Mouse (Mus musculus): ENCODE data around the gene Evx2. TPM values are rescaled to one million over a fixed set of nuclear protein-coding genes. Genes with fewer than 3 reads are reported as not detected.

Evx2 gene
- polyA plus RNA-seq (2015; fragmentation: Nextera tagmentation; extraction: Ambion mirVana): not detected in 2 replicates

- no peaks in the 10 kb centered on the region for H3K9me3 ChIP-seq (replicated peaks)
- H3K4me1 ChIP-seq: peaks cover 40% of the 10 kb centered on the region
- H3K4me2 ChIP-seq: 0 out of 2 replicates have a peak within 1 kb of the TSS, but pooled peaks have one; percentile 12
- WGBS: 1% methylated on average over 28 of the region's 28 CpGs
- H3K27me3 ChIP-seq: peaks cover 99% of the 10 kb centered on the region
- no peaks in the 10 kb centered on the region for H3K36me3 ChIP-seq
- H3K9ac ChIP-seq: no peak within 1 kb of the TSS
- no peak for ATAC-seq (replicated peaks; ENCODE audit: low FRiP score)
- no peak within 1 kb of the TSS for H3K27ac ChIP-seq
- H3K4me3 ChIP-seq (replicated peaks): no peak within 1 kb of the TSS
Observed at GRCm38 (mm10) chr2:74659507-74660005, at the start of gene Evx2. TSS of gene Evx2 (minus strand) at chr2:74659557.

GRCm38 (mm10) chr2:74708676-74709075 lies 49.3 kb upstream of the Evx2 start:
- peak overlapping the region; percentile 35 for H3K9ac ChIP-seq
- no peak for ATAC-seq (replicated peaks; ENCODE audit: low FRiP score)
- H3K9me3 ChIP-seq (replicated peaks): no peaks in the 10 kb centered on the region
- H3K36me3 ChIP-seq: no peaks in the 10 kb centered on the region
- peak overlapping the region; percentile 64 for H3K27ac ChIP-seq
- H3K4me2 ChIP-seq: peak overlapping the region; percentile 75
- peaks cover 40% of the 10 kb centered on the region for H3K4me1 ChIP-seq
- 30% methylated on average over 4 of the region's 4 CpGs for WGBS
- no peaks in the 10 kb centered on the region for H3K27me3 ChIP-seq
- H3K4me3 ChIP-seq (replicated peaks): peak overlapping the region; percentile 79

GRCm38 (mm10) chr2:74707599-74707998 lies 48.2 kb upstream of the Evx2 start:
- Histone ChIP-seq H3K4me3 (replicated peaks) (peak overlapping the region; percentile 79), H3K9ac (peak overlapping the region; percentile 35), H3K4me1 (peaks cover 48% of the 10 kb centered on the region), H3K4me2 (peak overlapping the region; percentile 75), H3K27ac (peak overlapping the region; percentile 64), H3K36me3 (no peaks in the 10 kb centered on the region), H3K9me3 (replicated peaks) (no peaks in the 10 kb centered on the region), H3K27me3 (no peaks in the 10 kb centered on the region)
- ATAC-seq (replicated peaks; ENCODE audit: low FRiP score): no peak
- WGBS: 9% methylated on average over 7 of the region's 7 CpGs

DNA sequence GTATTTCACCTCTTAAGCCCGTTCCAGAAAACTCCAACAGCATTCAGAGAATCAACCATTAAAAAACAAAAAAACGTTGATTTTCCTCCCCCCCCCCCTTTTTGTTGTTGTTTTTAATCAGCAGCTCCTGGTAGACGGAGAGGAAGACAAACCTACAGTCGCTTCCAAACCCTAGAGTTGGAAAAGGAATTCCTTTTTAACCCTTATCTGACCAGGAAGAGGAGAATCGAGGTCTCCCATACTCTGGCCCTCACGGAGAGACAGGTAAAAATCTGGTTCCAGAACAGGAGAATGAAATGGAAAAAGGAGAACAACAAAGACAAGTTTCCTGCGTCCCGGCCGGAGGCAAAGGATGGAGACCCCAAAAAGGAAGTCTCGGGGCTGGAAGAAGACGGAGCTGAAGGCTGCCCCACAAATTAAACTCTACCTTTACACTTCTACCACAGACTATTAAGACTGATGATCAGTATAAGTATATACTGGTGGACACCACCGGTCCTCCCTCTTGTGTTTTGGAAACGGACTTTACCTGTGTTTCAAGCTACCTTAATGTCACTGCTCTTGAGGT lies 47.1 kb upstream of the Evx2 start:
- WGBS: 2% methylated on average over 13 of the region's 13 CpGs

GRCm38 (mm10) chr2:74705467-74706089 lies 46.2 kb upstream of the Evx2 start:
- peak; percentile 38; the same call in 1 of the 2 replicates for ATAC-seq (replicated peaks; ENCODE audit: low FRiP score)

More for the DNA sequence above, 47.1 kb upstream of the Evx2 start:
- no peaks in the 10 kb centered on the region for H3K36me3 ChIP-seq
- no peak for ATAC-seq (replicated peaks; ENCODE audit: low FRiP score)
- H3K4me1 ChIP-seq: peaks cover 51% of the 10 kb centered on the region
- peak overlapping the region; percentile 100 for H3K27ac ChIP-seq
- H3K4me2 ChIP-seq: peak overlapping the region; percentile 75
- H3K27me3 ChIP-seq: no peaks in the 10 kb centered on the region
- H3K4me3 ChIP-seq (replicated peaks): peak overlapping the region; percentile 79
- H3K9me3 ChIP-seq (replicated peaks): no peaks in the 10 kb centered on the region
- peak overlapping the region; percentile 95 for H3K9ac ChIP-seq

GRCm38 (mm10) chr2:74704999-74705466 lies 45.7 kb upstream of the Evx2 start:
- Histone ChIP-seq H3K4me1 (peaks cover 54% of the 10 kb centered on the region), H3K36me3 (no peaks in the 10 kb centered on the region), H3K4me2 (peak overlapping the region; percentile 75), H3K27ac (peak overlapping the region; percentile 100), H3K9ac (peak overlapping the region; percentile 95), H3K4me3 (replicated peaks) (peak overlapping the region; percentile 79), H3K9me3 (replicated peaks) (no peaks in the 10 kb centered on the region), H3K27me3 (0 out of 2 replicates have a peak, but pooled peaks cover 7% of the 10 kb centered on the region)
- ATAC-seq (replicated peaks; ENCODE audit: low FRiP score): peak; percentile 43
- WGBS: under 1% methylated on average over 39 of the region's 66 CpGs

More at GRCm38 (mm10) chr2:74705467-74706089, 46.2 kb upstream of the Evx2 start:
- Histone ChIP-seq H3K4me1 (peaks cover 54% of the 10 kb centered on the region), H3K36me3 (no peaks in the 10 kb centered on the region), H3K9me3 (replicated peaks) (no peaks in the 10 kb centered on the region), H3K9ac (peak overlapping the region; percentile 95), H3K4me2 (peak overlapping the region; percentile 75), H3K27me3 (0 out of 2 replicates have a peak, but pooled peaks cover 1% of the 10 kb centered on the region), H3K4me3 (replicated peaks) (peak overlapping the region; percentile 79), H3K27ac (peak overlapping the region; percentile 100)
- WGBS: under 1% methylated on average over 60 of the region's 85 CpGs

- no peaks in the 10 kb centered on the region for H3K36me3 ChIP-seq
- no peaks in the 10 kb centered on the region for H3K9me3 ChIP-seq (replicated peaks)
- H3K27ac ChIP-seq: peak within 1 kb of the TSS; percentile 100
- H3K4me1 ChIP-seq: peaks cover 54% of the 10 kb centered on the region
- under 1% methylated on average over 36 of the region's 52 CpGs for WGBS
- peak within 1 kb of the TSS; percentile 79 for H3K4me3 ChIP-seq (replicated peaks)
- peak; percentile 73 for ATAC-seq (replicated peaks; ENCODE audit: low FRiP score)
- peak within 1 kb of the TSS; percentile 75 for H3K4me2 ChIP-seq
- H3K9ac ChIP-seq: peak within 1 kb of the TSS; percentile 95
- 0 out of 2 replicates have a peak, but pooled peaks cover 7% of the 10 kb centered on the region for H3K27me3 ChIP-seq
Observed at GRCm38 (mm10) chr2:74704393-74704998, 45.1 kb upstream of the Evx2 start, which contains the start of gene Hoxd8. TSS of gene Hoxd8 (plus strand) at chr2:74704615.

DNA sequence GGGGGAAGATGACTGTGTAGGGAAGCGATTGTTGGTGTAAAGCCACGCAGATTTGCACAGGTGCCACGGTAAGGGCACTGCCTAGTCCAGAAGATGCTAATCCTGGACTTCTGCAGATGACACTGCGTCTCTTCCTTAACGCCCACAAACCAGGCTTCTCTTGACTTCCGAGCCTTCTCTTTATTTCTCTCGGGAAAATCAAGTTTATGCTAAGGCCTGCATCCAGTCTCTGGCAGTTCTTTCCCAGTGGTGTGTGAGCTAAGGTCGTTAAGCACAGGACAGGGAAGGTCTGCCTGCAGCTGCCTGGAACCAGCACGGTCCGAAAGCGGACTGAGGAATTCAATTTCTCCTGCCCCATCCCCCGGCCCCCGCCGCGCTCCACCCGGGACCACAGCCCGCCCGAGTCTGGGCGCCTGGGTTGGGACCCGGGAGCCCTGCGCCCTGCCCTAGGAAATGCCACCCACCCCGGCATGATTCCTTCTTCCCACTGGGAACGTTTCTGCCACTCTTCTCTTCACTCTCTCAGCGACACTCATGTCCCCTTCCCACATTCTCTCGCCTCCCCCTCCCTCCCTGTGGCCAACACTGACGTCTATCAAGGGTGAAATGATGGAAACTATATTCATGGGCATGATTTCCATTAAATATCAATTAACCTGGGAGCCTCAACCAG lies 44.5 kb upstream of the Evx2 start:
- Histone ChIP-seq H3K9me3 (replicated peaks) (no peaks in the 10 kb centered on the region), H3K27me3 (0 out of 2 replicates have a peak, but pooled peaks cover 7% of the 10 kb centered on the region), H3K27ac (peak overlapping the region; percentile 100), H3K36me3 (no peaks in the 10 kb centered on the region), H3K4me1 (peaks cover 53% of the 10 kb centered on the region), H3K4me3 (replicated peaks) (peak overlapping the region; percentile 79), H3K4me2 (peak overlapping the region; percentile 75), H3K9ac (peak overlapping the region; percentile 95)
- WGBS: 6% methylated on average over 26 of the region's 26 CpGs
- ATAC-seq (replicated peaks; ENCODE audit: low FRiP score): peak; percentile 63

- H3K27ac ChIP-seq: peak overlapping the region; percentile 100
Observed at GRCm38 (mm10) chr2:74703317-74703716, 44.0 kb upstream of the Evx2 start.

GRCm38 (mm10) chr2:74702820-74703219 lies 43.5 kb upstream of the Evx2 start:
- peak overlapping the region; percentile 75 for H3K4me2 ChIP-seq
- WGBS: 39% methylated on average over 6 of the region's 6 CpGs
- H3K9me3 ChIP-seq (replicated peaks): no peaks in the 10 kb centered on the region
- H3K27ac ChIP-seq: peak overlapping the region; percentile 100
- 0 out of 2 replicates have a peak, but pooled peaks cover 7% of the 10 kb centered on the region for H3K27me3 ChIP-seq
- peaks cover 47% of the 10 kb centered on the region for H3K4me1 ChIP-seq
- H3K4me3 ChIP-seq (replicated peaks): peak overlapping the region; percentile 12; the same call in 1 of the 2 replicates
- no peak overlapping the region for H3K9ac ChIP-seq
- no peak for ATAC-seq (replicated peaks; ENCODE audit: low FRiP score)
- no peaks in the 10 kb centered on the region for H3K36me3 ChIP-seq

More at GRCm38 (mm10) chr2:74703317-74703716, 44.0 kb upstream of the Evx2 start:
- no peaks in the 10 kb centered on the region for H3K9me3 ChIP-seq (replicated peaks)
- peak overlapping the region; percentile 79 for H3K4me3 ChIP-seq (replicated peaks)
- H3K4me2 ChIP-seq: peak overlapping the region; percentile 75
- H3K36me3 ChIP-seq: no peaks in the 10 kb centered on the region
- H3K4me1 ChIP-seq: peaks cover 50% of the 10 kb centered on the region
- WGBS: 29% methylated on average over 10 of the region's 10 CpGs
- ATAC-seq (replicated peaks; ENCODE audit: low FRiP score): no peak
- 0 out of 2 replicates have a peak, but pooled peaks cover 7% of the 10 kb centered on the region for H3K27me3 ChIP-seq
- H3K9ac ChIP-seq: peak overlapping the region; percentile 95
